Mouse (Mus musculus) ES-Bruce4 (cell line): ENCODE data around the gene Nol4l.

Experiments
- CTCF ChIP-seq: IDR thresholded peaks from one replicate; pipeline ENCODE4 v1.8.1; 2011; ENCODE audit warnings: low read depth, low read length
- EP300 ChIP-seq: IDR thresholded peaks from 2 replicates; pipeline ENCODE4 v1.6.1; 2011; ENCODE audit warnings: low read depth, low read length; ENCODE audit not compliant: insufficient read depth
- POLR2A ChIP-seq: IDR thresholded peaks from one replicate; pipeline ENCODE4 v1.8.1; 2011; ENCODE audit warnings: low read length; ENCODE audit not compliant: insufficient read depth

- TF ChIP-seq CTCF = no peak
- no peak for TF ChIP-seq EP300
- no peak for TF ChIP-seq POLR2A
These were observed 18.6 kb upstream of the Nol4l start for GRCm38 (mm10) chr2:153548221-153548923.
